Mouse (Mus musculus) urinary bladder, adult 2 months (tissue): ENCODE data around the gene Ccdc154. TPM values are rescaled to one million over a fixed set of nuclear protein-coding genes. Genes with fewer than 3 reads are reported as not detected.
"Not testable (repeated sequence)": the region's sequence is repeated elsewhere in the genome, so short reads cannot be mapped to it uniquely, and the experiment has no call there.

Experiments
- DNase-seq: peaks from one replicate; pipeline ENCODE4 v3.0.0; 2022; ENCODE audit warnings: low spot score
- polyA plus RNA-seq: library from polyadenylated mRNA; depleted of rRNA; stranded (reverse); fragments of >200 nt; gene quantifications from 2 replicates; pipeline ENCODE4 v1.2.3, GENCODE M21; 2012; rRNA removed

Gene Ccdc154
- polyA plus RNA-seq, result 0.18 and 0.19 TPM in 2 replicates

GRCm38 (mm10) chr17:25162161-25162560, at the start of gene Ccdc154:
Gene Ccdc154, plus strand, starts transcription at chr17:25162461.
- no peak for DNase-seq

DNA sequence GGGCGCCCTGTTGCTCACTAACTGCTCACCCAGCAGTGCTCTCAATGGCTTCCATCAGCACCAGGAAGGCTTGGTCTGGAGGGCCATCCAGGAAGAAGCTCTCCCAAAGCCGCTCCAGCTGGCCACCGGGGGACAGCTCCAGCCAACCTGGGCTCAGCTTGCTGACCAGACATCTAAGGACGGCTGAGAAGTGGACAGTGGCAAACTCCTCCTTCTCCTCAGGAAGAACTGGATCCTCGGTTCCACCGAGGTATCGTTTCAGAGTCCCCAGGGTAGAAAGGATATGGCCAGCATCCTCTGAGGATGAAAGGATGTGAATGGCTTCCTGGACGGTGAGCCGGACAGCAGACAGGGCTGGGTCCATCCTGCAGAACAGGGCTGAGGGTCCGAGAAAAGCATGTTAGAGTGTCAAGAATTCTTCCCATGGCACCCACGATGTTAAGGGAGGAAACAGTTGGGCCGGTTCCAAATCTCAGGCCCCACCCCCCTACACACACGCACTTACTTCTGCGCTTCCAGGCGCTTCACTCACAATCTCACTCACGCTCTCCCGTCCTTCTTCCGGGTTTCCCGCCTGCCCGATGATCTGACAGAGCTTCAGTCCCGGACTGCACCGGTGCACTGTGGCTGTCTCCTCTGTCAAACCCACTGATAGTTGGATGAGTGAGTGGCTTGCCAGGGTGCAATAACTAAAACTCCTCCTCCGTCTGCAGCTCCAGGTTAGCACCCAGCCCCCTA, 47.2 kb upstream of the Ccdc154 start:
- DNase-seq, result no peak

DNA sequence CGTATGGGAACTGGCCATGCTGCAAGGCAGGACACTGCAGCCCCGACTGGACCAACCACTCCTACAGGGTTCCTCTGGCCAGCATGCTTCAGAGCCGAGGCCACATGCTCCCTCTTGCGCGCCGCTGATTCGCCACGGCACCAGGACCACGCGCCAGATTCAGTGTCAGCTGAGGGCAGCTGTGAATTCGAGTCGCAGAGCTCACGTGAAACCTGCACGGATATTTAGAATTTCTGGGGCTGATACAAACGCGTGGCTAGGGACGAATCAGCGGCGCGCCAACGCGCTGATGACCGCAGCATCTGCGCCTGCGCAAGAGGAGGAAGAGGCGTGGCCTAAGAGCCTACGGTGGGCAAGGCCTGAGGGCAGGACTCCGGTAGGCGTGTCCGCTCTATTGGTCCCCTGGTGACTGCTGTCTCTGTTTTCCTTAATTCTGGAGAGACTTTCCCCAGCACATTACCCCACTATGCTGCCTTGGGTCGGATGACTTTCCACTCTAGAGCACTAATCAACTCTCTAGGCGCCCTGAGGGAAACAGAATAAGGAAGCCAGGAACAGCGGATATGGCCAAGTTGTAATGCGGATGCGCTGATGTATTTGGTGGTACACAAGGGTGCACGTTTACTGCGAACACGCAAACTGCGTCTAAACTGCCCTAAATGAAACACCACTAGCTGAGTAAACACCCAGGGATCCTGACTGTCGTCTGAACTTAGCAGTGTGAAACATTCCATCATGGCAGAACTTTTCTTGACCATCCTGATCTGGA, 46.4 kb upstream of the Ccdc154 start, which contains the start of gene Telo2:
TSS of gene Telo2 (minus strand) at position 304 of the 769 bp plus-strand sequence.
- peak; percentile 85 for DNase-seq

- no peak for DNase-seq
Observed at GRCm38 (mm10) chr17:25117263-25117662, 45.0 kb upstream of the Ccdc154 start.

GRCm38 (mm10) chr17:25120406-25120805, 41.9 kb upstream of the Ccdc154 start, which contains the start of gene Ptx4:
Gene Ptx4, plus strand, starts transcription at chr17:25120760.
- no peak for DNase-seq

DNA sequence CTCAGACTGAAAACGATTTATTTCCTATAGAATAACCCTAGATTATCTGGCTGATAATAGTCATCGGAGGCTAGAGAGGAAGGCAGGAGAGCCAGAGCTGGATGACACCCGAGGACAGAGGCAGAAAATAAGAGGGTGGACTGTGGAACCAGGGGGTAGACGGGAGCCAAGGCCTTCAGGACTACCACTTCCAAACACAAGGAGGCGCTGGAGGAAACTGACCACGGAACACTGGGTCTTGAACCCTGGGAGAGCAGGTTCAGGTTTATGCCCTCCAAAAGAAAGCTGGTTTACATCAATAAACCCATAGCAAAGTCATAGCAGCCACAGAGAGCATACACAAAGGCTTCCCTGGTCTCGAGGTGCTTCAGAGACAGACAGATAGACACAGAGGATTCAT, 38.3 kb upstream of the Ccdc154 start:
- DNase-seq, result no peak

DNA sequence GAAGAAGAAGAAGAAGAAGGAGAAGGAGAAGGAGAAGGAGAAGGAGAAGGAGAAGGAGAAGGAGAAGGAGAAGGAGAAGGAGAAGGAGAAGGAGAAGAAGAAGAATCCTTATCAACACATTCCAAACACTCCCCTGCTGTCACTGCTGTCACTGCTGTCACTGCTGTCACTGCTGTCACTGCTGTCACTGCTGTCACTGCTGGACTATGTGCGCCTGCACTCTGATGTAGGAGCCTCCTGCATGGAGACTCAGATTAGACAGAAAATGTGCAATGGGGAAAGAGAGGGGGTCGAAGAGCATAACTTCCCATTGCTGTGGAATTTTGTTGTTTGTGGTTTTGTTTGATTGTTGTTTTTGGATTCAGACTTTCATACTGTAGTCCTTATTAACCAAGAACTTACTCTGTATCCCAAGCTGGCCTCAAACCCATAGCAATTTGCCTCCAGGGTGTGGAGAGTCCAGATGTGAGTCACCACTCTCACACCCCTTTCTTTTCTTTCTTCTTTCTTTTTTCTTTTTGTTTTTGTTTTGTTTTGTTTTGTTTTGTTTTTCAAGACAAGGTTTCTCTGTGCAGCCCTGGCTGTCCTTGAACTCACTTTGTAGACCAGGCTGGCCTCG, 36.7 kb upstream of the Ccdc154 start:
- DNase-seq, result not testable (repeated sequence)

DNA sequence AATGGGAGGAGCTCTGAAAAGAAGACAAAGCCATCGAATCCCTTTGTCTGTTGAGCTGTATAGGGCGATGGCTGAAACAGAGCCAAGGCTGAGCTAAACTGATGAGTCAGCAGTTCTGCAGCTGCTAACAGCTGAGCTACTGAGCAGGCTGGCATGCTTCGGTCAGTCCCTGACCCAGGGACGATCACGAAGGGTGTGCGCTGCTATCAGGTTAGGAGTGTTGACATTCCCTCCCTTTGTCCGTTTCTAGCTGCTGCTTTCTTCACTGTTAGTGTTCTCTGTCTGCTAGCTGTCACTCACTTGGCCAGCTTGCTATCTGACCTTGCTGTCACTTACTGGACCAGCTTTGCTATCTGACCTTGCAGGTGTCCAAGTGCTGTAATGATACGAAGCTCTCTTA, 35.2 kb upstream of the Ccdc154 start:
- no peak for DNase-seq

GRCm38 (mm10) chr17:25127681-25128080, 34.6 kb upstream of the Ccdc154 start:
- no peak for DNase-seq

- DNase-seq, result no peak
Observed at GRCm38 (mm10) chr17:25130060-25130459, 32.2 kb upstream of the Ccdc154 start.

- DNase-seq, result peak; percentile 87
Observed at GRCm38 (mm10) chr17:25133275-25133698, 29.0 kb upstream of the Ccdc154 start, which contains the start of gene Clcn7. Gene Clcn7, plus strand, starts transcription at chr17:25133391.

DNA sequence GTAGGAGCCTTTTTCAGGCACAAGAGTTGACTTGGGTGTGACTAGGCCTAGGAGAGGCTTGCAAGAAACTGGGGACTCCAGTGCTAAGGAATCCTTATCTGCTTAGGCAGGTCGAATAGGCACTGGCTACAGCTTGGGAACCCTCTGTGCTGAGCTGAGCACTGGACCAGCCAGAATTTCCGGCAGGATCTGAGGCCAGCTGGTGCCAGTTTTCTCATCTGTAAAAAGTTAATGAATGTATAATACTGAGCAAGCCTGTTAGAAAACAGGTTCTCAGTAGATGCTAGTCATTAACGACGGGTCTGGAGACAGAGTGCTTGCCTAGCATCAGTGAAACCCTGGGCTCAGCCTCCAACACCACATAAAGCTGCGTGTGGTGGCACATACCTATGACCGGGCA, 26.6 kb upstream of the Ccdc154 start:
- no peak for DNase-seq

- DNase-seq, result no peak
Observed at GRCm38 (mm10) chr17:25138803-25139202, 23.5 kb upstream of the Ccdc154 start.

DNA sequence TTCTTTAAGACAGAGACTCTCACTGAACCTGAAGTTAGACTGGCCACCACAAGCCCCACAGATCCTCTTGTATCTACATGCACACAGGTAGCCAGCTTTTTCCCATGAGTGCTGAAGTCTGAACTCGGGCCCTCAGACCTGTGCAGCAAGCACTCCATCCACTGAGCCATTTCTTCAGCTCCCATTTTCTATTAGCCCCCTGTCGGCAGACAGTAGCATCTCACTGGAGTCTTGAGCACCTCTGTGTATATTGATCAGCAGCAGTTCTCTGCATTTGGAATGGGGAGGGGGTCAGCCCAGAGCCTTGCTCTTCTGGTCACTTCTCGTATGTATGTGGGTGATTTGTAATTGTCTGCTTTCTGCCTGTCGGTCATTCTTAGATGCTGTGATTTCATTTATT, 22.3 kb upstream of the Ccdc154 start:
- DNase-seq, result no peak

DNA sequence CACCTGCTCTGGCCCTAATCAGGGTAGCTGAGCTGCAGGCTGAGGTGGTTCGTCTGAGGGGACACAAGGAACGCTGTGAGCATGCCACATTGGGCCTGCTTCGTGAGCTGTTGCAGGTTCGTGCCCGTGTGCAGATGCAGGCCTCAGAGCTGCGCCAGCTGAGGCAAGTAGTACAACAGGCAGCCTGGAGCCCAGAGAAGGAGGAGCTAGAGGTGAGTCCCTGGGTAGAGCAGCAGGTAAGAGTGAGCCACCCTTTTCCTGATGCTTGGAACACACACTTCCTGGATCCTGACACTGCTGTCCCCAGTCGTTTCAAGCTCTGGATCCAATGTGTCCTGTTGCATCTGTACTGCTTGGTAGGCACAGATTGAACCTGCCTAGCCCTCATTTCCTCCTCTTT, 1.1 kb downstream of the Ccdc154 start:
- no peak for DNase-seq

DNA sequence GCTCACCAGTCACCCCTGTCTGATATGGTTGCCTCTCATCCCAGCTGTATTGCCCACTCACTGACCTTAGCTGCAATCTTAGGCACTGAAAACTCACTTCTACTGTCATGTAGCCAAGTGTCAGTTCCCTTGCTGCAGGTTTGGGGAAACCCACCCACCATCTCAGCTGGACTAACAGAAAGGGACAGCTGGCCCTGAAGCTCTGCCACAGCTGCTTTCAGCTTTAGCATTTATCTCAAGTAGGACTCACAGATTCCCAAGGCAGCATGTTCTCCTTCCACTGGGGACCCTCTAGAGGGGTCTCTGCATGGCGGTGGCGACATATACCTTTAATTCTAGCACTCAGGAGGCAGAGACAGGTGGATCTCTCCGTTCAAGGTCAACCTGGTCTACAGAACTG, 2.5 kb downstream of the Ccdc154 start:
- no peak for DNase-seq

GRCm38 (mm10) chr17:25165970-25166671, 3.9 kb downstream of the Ccdc154 start:
- DNase-seq, result no peak

DNA sequence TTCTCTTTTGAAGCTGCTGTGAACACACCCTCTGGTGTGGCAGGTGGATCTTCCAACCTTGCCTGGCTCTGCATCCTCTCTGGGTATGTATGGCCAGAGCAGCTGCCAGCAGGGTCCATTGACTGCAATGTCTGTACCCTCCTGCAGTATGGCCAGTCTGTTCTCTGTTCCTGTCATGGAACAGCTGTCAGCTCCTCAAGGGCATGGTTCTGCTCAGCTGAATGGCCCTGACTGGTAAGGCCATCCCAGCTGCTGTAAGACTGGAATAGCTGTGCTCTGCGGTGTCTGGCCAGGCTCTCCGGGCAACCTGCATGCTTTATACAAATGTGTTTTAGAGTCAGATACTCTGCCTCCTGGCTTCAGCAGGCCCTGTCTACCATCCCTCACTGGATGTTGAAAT, 7.4 kb downstream of the Ccdc154 start:
- DNase-seq, result no peak

- no peak for DNase-seq
Observed at GRCm38 (mm10) chr17:25172558-25172957, 10.3 kb downstream of the Ccdc154 start.

DNA sequence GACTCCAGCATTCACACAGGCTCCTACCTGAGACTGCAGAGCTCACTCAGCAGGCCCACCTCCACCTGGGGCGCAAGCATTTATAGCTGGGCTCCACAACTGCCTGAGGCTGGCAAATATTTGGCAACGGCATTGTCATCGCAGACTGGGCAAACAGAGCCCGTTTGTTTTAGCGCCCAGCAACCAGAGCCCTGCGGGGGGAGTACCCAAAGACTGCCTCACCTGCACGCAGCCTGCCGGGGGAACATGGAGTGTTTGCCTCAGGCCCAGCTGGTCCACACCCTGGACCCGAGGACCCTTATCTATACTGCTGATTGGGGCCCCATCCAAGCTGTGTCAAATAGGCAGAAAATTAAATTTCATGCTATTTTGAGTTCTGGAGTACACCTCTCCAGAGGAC, 13.2 kb downstream of the Ccdc154 start, which contains the start of gene Gm38655:
TSS of gene Gm38655 (minus strand) at position 61 of the 400 bp plus-strand sequence.
- no peak for DNase-seq

- DNase-seq, result no peak
Observed at GRCm38 (mm10) chr17:25183232-25183631, 21.0 kb downstream of the Ccdc154 start.
